Mouse (Mus musculus) liver, adult 2 months (tissue): ENCODE results near the gene Dnajc19. TPM values are rescaled to one million over a fixed set of nuclear protein-coding genes. Genes with fewer than 3 reads are reported as not detected.

ENCODE experiments used
- DNase-seq: peaks from one replicate; pipeline ENCODE4 v3.0.0-alpha.2; 2011; ENCODE audit warnings: low read depth, low spot score; ENCODE audit errors: extremely low read depth
- H3K27ac ChIP-seq: fragments of 200-500 bp; replicated peaks from 2 replicates; pipeline ENCODE4 v1.5.1; 2012; ENCODE audit warnings: low read depth, mild to moderate bottlenecking, control low read depth, inconsistent platforms, low read length; ENCODE audit not compliant: insufficient read depth
- H3K27me3 ChIP-seq: fragments of 200-500 bp; 2 replicates; pipeline ENCODE4 v1.6.1; 2012; ENCODE audit warnings: mild to moderate bottlenecking, moderate library complexity, low read length, inconsistent platforms; ENCODE audit not compliant: control insufficient read depth, insufficient read depth
- H3K36me3 ChIP-seq: fragments of 200-500 bp; 2 replicates; pipeline ENCODE4 v1.6.1; 2012; ENCODE audit warnings: low read length, inconsistent platforms; ENCODE audit not compliant: control insufficient read depth, insufficient read depth
- H3K4me1 ChIP-seq: fragments of 200-500 bp; 2 replicates; pipeline ENCODE4 v1.6.1; 2011; ENCODE audit warnings: low read length; ENCODE audit not compliant: control insufficient read depth, insufficient read depth
- H3K4me3 ChIP-seq: fragments of 200-500 bp; 2 replicates; pipeline ENCODE4 v1.5.1; 2011; ENCODE audit warnings: low read depth, mild to moderate bottlenecking, control low read depth, low read length, moderate library complexity; ENCODE audit not compliant: insufficient read depth
- H3K79me2 ChIP-seq: fragments of 200-500 bp; 2 replicates; pipeline ENCODE4 v1.6.1; 2012; ENCODE audit warnings: inconsistent platforms, mild to moderate bottlenecking, low read length, moderate library complexity; ENCODE audit not compliant: control insufficient read depth, insufficient read depth
- H3K9ac ChIP-seq: fragments of 200-500 bp; 2 replicates; pipeline ENCODE4 v1.6.1; 2012; ENCODE audit warnings: low read depth, mild to moderate bottlenecking, control low read depth, inconsistent platforms, low read length
- CTCF ChIP-seq: fragments of 200-500 bp; IDR thresholded peaks from 2 replicates; pipeline ENCODE4 v1.5.1; 2011; ENCODE audit warnings: low read depth, low read length, control low read depth
- POLR2A ChIP-seq: fragments of 200-500 bp; IDR thresholded peaks from 2 replicates; pipeline ENCODE4 v1.6.1; 2011; ENCODE audit warnings: low read length, control low read depth; ENCODE audit not compliant: insufficient read depth; ENCODE audit errors: extremely low read depth
- WGBS: fragments of 180-500 bp; shearing (Covaris S2); methylation state at CpG from one replicate; pipeline ENCODE4 v1.1.7; 2018; 5-methylcytosine and 5-hydroxymethylcytosine counted together
- polyA plus RNA-seq: library from polyadenylated mRNA; depleted of rRNA; stranded (reverse); fragments of >200 nt; gene quantifications from 2 replicates; pipeline ENCODE4 v1.2.3, GENCODE M21; 2012; rRNA removed
- total RNA-seq: library from RNA; depleted of rRNA; stranded (reverse); fragments of >200 nt; gene quantifications from 2 replicates; pipeline ENCODE4 v1.2.3, GENCODE M21; 2014; rRNA removed

Dnajc19 gene
- total RNA-seq (140 and 160 TPM in 2 replicates), polyA plus RNA-seq (129 and 148 TPM in 2 replicates)

GRCm38 (mm10) chr3:34080900-34081662 is at the start of gene Dnajc19:
TSS of gene Dnajc19 (minus strand) at chr3:34081321.
- H3K36me3 ChIP-seq: peaks cover 22% of the 10 kb centered on the region

DNA sequence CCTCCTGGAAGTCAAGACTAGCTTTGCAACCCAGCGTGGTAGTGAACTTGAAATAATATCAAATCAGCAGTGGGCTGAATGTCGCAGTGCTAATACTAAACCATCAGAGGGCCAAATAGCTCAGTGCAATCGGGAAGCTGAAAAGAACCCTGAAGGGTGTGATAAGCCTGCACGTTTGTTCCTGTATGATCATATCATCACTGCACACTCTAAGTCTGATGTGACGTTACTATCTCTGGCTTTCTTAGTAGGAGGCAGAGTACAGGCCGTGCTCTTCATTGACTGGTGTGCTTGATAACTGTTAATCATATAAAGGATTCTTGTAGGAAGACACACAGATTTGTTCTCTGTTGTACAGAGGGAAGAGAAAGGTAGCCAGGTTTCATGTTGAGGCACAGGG is 48.8 kb upstream of the Dnajc19 start:
- no peaks in the 10 kb centered on the region for H3K4me1 ChIP-seq
- DNase-seq: no peak
- H3K9ac ChIP-seq: no peak overlapping the region
- H3K27ac ChIP-seq: no peak overlapping the region
- 81% methylated on average over 6 of the region's 6 CpGs for WGBS
- H3K4me3 ChIP-seq: no peak overlapping the region
- no peaks in the 10 kb centered on the region for H3K27me3 ChIP-seq
- TF ChIP-seq CTCF: no peak
- no peak for TF ChIP-seq POLR2A
- H3K79me2 ChIP-seq: no peaks in the 10 kb centered on the region
- H3K36me3 ChIP-seq: no peaks in the 10 kb centered on the region

More at GRCm38 (mm10) chr3:34080900-34081662, at the start of gene Dnajc19:
- peak within 1 kb of the TSS; percentile 83 for H3K27ac ChIP-seq
- peak within 1 kb of the TSS; percentile 96 for H3K9ac ChIP-seq
- under 1% methylated on average over 50 of the region's 50 CpGs for WGBS
- no peak for TF ChIP-seq CTCF
- TF ChIP-seq POLR2A: peak; percentile 78
- DNase-seq: peak; percentile 91
- H3K4me1 ChIP-seq: peaks cover 11% of the 10 kb centered on the region
- peaks cover 2% of the 10 kb centered on the region; the same call in 1 of the 2 replicates for H3K79me2 ChIP-seq
- peak within 1 kb of the TSS; percentile 94 for H3K4me3 ChIP-seq
- H3K27me3 ChIP-seq: no peaks in the 10 kb centered on the region

GRCm38 (mm10) chr3:34121311-34121710 is 40.2 kb upstream of the Dnajc19 start:
- 90% methylated on average over 5 of the region's 5 CpGs for WGBS
- no peak overlapping the region for H3K27ac ChIP-seq
- DNase-seq: no peak

DNA sequence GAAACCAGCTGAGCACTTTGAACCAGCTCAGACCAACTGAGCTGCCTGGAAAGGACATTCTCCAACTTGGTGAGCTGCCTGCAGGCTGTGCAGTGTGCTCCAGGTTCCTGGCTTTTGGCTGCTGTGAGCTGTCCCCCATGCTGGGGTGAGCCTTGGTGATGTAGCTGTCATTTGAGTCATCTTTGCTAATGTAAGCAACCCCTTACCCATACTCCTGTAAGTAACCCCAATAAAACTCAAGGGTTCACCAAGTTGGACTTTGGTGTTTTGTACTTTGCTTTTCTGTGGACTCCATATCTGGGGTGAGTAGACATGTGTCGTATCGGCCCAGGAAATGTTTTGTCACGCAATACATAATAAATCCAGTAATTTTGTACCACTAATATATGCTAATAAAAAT is 39.7 kb upstream of the Dnajc19 start:
- no peak overlapping the region for H3K9ac ChIP-seq
- 52% methylated on average over 3 of the region's 3 CpGs for WGBS
- no peaks in the 10 kb centered on the region for H3K36me3 ChIP-seq
- peak; percentile 54 for DNase-seq
- H3K4me3 ChIP-seq: no peak overlapping the region
- H3K79me2 ChIP-seq: no peaks in the 10 kb centered on the region
- TF ChIP-seq CTCF (no peak), POLR2A (no peak)
- H3K27ac ChIP-seq: no peak overlapping the region
- peaks cover 3% of the 10 kb centered on the region; the same call in 1 of the 2 replicates for H3K4me1 ChIP-seq
- no peaks in the 10 kb centered on the region for H3K27me3 ChIP-seq

More at GRCm38 (mm10) chr3:34121311-34121710, 40.2 kb upstream of the Dnajc19 start:
- Histone ChIP-seq H3K27me3 (no peaks in the 10 kb centered on the region), H3K36me3 (no peaks in the 10 kb centered on the region), H3K4me3 (no peak overlapping the region), H3K4me1 (peaks cover 3% of the 10 kb centered on the region; the same call in 1 of the 2 replicates), H3K9ac (no peak overlapping the region), H3K79me2 (no peaks in the 10 kb centered on the region)
- TF ChIP-seq CTCF (no peak), POLR2A (no peak)

- Histone ChIP-seq H3K4me3 (no peak overlapping the region), H3K4me1 (peaks cover 3% of the 10 kb centered on the region; the same call in 1 of the 2 replicates), H3K79me2 (no peaks in the 10 kb centered on the region), H3K9ac (no peak overlapping the region), H3K27ac (no peak overlapping the region), H3K27me3 (no peaks in the 10 kb centered on the region), H3K36me3 (no peaks in the 10 kb centered on the region)
- no peak for TF ChIP-seq CTCF
- TF ChIP-seq POLR2A: no peak
- DNase-seq: peak; percentile 88
- 37% methylated on average over 4 of the region's 4 CpGs for WGBS
These were observed 38.7 kb upstream of the Dnajc19 start for GRCm38 (mm10) chr3:34119869-34120268.

- Histone ChIP-seq H3K4me3 (no peak overlapping the region), H3K9ac (no peak overlapping the region), H3K27me3 (no peaks in the 10 kb centered on the region), H3K79me2 (no peaks in the 10 kb centered on the region), H3K36me3 (no peaks in the 10 kb centered on the region), H3K4me1 (peaks cover 3% of the 10 kb centered on the region; the same call in 1 of the 2 replicates), H3K27ac (no peak overlapping the region)
- DNase-seq: no peak
- 69% methylated on average over 6 of the region's 6 CpGs for WGBS
- TF ChIP-seq POLR2A: no peak
- no peak for TF ChIP-seq CTCF
These were observed 34.7 kb upstream of the Dnajc19 start for GRCm38 (mm10) chr3:34115806-34116205.
